Mouse (Mus musculus) stomach, postnatal 0 days (tissue): ENCODE measurements around the gene Galnt10.

ENCODE experiments used
- CTCF ChIP-seq: IDR thresholded peaks from 2 replicates; pipeline ENCODE4 v1.5.1; 2016; ENCODE audit warnings: antibody characterized with exemption, low read depth, mild to moderate bottlenecking, moderate library complexity
- EP300 ChIP-seq: optimal IDR thresholded peaks from 2 replicates; pipeline ENCODE3; 2016; ENCODE audit warnings: antibody characterized with exemption

- TF ChIP-seq CTCF (no peak), EP300 (no peak)
Measured at GRCm38 (mm10) chr11:57601806-57602455, 43.3 kb upstream of the Galnt10 start.
